Mouse (Mus musculus) fibroblast of lung, adult 2 months (primary cell): ENCODE data around the gene Rpap3.

ENCODE experiments used
- DNase-seq: peaks from one replicate; pipeline ENCODE4 v3.0.0-alpha.2; 2011; ENCODE audit warnings: low read depth

Gene Rpap3

DNA sequence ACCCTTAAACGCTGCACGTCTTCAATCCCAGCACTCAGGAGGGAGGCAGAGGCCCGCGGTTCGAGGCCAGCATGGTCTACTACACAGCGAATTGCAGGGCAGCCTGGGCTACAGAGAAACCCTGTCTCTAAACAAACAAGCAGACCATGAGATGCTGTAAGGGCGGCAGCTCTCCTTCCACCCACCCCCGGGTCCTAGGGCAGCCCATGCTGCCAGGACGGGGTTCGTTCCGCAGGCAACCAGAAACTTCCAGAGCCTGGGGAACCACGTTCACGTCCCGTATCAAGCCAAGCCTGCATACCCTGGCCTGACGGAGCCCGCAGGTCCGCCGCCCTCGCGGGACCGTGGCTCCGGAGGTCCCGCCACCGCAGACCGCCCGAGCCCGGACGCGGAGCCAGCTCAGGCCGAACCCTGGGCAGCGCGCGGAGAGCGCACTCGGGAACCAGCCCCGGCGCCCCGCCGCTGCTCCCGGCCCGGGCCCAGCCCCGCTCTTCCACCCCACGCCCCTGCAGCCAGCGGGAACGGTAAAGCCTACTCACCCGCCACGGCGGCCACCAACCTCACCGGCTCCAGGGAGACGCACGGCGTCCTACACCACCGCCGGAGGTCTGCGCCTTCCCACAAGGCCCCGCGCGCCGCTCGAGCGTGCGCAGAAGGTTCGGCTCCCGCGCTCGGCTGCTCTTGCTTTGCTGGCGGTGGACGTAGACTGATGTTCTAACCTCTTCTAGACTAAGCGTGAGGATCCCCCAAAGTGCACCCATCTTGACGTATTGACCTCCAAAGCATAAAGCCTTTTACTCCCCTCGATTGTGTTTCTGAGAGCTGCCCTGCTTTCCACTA is at the start of gene Rpap3:
TSS of gene Rpap3 (minus strand) at position 615 of the 840 bp plus-strand sequence.
- peak; percentile 53 for DNase-seq

DNA sequence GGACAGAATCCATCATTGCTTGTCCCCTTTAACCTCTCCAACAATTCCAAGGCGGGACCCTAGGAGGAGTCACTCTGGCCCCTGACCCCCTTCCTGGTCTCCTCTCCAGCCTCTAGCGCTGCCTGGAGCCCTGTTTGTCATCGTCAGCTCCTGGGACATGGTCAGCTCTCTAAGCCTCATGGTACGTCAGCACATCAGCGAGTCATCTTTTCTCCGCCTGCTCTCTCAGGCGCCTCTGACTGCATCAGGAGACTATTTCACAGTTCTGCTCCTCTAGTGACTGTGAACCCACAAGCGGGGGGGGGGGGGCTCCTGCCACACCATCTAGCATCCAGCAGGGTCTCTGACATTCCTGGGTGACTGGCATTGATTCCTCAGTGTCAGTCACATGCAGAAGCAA is 49.7 kb upstream of the Rpap3 start:
- DNase-seq = no peak

DNA sequence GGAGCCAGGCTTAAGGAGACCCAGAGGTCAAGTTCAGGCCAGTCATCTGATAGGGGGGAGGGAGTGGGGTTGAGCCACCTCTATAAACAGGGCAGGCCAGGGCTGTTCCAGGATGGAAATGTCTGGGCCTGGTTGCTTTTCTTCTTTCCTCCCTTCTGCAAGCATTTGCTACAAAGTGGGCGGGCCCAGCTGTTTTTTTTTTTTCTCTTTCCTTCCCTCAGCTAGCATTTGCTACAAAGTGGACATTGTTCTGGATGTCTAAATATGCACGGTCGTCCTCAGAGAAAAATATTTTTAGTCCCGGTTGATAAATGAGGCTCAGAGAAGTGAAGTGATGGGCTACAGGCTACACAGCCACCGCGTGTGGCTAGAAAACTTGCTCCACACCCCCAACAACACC is 48.9 kb upstream of the Rpap3 start:
- DNase-seq = peak; percentile 67

DNA sequence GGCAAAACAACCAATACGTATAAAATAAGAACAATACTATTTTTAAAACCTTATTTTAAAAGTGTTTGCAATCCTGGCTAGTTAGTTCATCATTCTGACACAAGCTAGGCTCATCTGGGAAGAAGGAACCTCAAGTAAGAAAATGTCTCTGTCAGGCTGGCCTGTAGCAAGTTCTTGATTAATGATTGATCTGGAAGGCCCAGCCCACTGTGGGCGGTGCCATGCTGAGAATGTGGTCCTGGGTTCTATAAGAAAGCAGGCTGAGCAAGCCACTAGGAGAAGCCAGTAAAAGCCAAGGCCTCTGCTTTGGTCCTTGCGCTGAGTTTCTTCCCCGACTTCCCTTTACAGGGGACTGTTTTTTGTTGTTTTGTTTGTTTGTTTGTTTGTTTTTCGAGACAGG is 46.9 kb upstream of the Rpap3 start:
- DNase-seq = no peak

DNA sequence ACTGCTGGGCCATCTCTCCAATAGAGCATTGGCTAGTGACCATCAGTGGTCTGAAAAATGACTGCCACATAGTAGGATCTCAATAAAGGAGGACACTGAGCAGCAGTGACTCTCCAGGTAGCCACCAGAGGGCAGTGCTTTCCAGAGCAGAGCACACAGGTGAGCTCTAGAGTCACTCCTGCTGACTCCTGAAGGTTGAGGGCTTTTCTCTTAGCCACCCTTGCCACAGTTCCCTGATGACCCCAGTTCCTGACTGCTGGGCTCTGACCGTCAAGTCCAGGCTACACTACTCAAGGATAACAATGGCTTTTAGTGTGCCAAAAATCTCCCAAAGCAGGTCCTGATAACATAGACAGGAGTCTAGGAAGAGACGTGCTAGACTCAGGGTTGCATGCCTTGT is 46.1 kb upstream of the Rpap3 start:
- DNase-seq = no peak

DNA sequence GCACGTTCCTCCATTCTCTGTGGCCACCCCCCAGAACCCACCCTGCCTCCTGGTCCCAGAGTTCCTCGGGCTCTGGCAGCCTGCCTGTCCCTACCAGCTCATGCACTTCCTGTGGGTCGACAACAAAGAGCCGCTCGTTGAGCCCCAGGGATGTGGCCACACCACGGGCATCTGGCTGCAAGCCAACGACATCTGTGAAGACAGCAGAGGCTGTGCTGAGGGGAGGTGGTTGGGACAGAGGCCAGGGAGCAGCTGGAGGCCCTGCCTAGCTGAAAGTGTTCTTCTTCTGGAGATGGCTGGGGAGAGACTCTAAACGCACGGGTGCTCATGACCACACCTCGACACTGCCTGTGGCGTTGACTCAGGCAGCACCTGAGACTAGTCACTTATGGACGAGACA is 45.1 kb upstream of the Rpap3 start:
- no peak for DNase-seq

DNA sequence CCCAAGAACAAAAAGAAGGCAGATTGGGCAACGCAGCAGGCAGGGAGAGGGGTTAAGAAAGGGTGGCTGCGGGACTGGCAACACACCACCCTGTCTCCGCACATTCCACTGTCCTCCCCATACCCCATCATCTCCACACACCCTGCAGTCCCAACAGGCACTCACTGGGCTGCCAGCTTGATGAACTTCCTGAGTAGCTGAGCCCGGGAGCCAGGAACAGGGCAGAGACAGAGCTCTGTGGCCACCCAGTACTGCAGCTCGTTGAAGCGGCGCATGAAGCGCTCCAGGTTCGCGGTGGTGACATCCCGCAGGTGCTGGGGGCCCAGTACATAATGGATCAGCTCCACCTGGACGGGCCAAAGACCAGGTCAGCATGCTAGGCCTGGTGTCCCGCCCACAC is 44.2 kb upstream of the Rpap3 start:
- DNase-seq = no peak

DNA sequence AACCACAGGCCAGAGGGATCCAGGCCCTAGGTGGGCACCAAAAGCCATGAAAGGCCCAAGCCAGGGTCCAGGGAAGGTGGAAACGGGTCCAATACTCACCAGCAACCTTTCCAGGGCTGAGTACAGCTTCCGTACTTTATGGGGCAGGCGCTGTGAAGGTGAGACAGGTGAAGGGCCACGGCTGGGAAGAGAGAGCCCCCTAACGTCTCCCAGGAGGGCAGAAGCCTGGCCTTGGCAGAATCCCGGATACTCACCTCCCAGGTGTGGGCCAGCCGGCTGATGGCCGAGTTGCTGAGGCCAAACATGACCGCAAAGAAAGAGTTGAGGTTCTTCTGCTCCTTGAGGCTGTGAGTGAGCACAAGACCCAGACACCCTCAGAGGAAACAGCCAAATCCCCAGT is 43.8 kb upstream of the Rpap3 start:
- no peak for DNase-seq

DNA sequence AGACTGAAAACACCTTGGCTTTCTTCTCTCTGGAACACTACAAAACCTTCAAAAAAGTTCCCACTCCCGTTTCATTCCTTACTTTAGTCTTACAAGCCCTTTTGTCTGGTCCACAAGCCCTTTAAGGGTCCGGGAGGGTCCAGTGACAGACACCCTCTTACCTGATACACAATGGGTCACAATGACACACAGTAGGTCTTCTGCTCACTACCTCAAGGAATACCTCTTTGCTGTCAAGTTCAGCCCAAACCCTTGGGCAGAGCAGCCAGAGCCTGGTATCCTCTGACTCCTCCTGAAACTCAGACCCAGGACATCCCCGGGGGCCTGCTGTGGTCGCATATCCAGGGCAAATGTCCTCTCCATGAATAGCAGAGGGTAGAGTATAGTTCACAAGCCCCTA is 43.3 kb upstream of the Rpap3 start:
- no peak for DNase-seq

DNA sequence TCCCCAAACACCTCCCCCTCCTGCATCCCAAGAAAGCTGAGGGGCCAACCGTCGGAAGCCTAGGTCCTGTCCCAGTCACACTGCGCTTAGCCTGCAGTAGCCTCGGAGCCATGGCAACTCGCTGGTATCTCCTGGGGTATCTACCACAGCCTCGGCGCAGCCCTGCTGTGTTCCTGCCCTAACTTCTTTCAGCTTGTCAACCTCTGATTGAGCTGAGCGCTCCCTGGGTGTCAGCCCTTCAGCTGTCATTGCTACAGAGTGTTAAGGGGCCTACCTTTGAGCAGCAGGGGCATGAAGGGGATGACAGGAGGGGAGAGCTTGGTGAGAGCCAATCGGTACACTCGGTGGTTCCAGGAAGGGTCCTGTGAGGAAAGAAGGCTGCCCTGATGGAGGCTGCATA is 42.7 kb upstream of the Rpap3 start:
- DNase-seq = no peak

DNA sequence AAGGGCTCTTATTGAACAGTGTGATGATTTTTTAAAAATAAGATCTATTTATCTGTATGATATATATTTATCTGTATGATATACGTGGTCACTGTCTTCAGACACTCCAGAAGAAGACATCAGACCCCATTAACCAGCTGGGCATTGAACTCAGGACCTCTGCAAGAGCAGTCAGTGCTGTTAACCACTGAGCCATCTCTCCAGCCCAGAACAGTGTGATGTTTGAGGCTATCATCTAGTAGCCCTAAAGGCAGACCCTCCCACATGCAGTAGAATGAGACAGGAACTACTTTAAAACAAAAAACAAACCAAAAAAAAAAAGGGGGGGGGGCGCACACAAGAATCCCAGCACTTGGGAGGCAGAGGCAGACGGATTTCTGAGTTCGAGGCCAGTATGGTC is 41.9 kb upstream of the Rpap3 start:
- DNase-seq = no peak

DNA sequence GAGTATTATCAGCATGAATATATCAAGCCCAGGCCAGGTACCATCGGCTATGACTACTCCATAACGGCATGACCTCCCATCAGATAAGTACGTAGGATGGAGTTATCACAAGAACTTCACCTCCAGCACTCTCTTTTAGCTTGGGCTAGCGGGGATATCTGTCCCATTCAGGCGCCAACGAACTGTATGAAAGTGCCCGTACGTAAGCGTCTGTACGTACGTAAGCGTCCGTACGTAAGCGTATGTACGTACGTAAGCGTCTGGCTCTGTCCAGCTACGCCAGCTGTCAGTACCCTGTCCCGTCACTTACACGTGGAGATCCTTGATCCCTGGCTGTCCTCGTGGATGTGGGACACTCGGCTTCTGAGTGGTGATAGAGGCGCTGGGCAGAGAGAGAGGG is 41.1 kb upstream of the Rpap3 start:
- DNase-seq = no peak

DNA sequence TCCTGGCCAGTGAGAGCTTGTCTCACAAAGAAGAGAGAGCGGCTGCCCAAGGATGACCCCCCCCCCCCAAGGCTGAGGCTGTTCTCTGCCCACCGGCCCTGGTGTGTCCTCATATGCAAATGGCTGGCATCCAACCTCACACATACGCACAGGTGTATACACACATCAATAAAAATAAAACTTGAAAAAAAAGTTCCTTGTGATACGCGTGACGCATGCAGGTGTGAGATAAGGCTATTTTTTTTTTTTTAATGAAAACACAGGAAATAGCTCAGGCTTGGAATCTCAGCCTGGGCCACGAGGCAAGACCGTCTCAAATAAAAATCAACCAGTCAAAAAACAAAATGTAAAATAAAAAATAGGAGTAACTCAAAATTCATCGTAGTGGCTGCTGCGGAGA is 40.7 kb upstream of the Rpap3 start:
- DNase-seq = no peak

DNA sequence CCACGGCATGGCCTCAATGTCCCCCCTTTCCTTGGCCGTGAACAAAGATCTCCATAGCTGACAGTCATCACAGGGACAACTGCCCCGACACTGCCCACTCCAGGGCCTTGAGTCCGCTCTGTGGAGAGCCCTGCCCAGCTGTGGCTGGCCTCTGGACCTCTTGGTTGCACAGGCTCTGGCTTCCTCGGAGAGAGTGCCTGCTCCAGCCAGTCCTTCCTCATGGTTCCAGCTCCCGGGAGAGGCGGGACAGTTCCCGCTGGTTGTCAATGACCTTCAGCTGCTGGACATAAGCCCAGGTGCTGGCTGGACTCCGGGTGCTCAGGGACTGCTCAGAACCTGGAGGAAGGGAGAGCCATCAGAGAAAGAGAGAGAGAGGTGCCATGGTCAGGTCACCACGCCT is 39.7 kb upstream of the Rpap3 start:
- no peak for DNase-seq

DNA sequence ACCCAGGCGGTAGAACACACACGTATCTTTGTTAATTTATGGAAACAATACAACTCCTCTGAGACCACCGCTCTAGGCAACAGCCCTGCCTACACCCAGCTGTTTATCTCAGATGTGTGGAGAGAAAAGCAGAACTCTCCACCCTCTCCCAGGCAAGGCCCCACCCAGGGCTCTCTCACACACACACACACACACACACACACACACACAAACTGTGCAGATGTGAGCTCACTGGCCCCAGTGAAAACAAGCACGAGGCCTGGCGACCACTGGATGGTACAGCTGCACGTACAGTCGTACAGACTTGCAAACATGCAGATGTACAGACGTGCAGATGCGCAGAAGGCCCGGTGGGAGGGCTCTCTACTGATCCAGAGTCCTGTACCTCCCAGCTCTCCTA is 39.3 kb upstream of the Rpap3 start:
- no peak for DNase-seq

DNA sequence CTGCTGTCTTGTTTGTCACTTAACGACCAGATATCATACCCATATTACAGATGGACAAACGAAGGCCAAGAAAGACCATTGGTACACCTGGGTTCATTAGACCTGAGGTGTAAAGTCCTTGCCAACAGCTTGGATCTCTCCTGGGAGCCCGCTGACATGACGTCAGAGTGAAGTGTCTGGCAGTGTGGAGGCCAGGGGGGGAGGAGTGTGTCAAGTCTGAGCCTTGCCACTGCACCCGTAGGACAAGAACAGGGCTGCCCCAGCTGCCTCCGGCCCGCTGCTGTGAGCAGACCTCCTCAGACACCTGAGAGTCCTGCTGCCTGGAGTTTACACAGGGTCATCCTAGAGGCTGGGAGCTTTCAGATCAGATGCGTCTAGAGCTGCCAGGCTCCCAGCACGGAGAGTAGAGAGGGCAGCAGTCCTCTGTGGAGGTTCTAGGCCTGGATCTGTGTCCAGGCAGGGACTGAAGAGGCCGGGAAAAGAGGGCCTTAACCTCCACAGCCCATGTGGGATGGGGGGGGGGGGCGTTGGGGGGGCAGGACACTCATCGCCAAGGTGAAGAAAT is 38.4 kb upstream of the Rpap3 start:
- DNase-seq = no peak

DNA sequence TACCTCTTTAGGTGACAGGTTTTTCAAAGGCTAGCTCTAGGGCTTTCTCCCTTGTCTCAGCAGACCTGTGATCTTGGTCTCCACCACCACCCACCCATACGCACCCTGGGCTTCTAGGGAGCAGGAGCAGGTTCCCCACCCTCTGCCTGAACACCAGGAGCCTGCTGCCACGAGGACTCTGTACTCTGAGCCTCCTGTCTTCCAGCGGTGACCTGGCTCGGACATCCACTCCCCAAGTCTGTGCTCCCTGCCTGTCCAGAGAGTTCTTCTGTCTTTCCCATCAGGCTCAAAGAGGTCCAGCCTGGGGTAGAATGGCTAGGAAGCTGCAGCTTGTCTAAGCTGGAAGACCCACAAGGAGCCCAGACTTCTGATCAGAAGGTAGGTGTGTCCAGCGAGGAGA is 37.6 kb upstream of the Rpap3 start:
- DNase-seq = no peak

DNA sequence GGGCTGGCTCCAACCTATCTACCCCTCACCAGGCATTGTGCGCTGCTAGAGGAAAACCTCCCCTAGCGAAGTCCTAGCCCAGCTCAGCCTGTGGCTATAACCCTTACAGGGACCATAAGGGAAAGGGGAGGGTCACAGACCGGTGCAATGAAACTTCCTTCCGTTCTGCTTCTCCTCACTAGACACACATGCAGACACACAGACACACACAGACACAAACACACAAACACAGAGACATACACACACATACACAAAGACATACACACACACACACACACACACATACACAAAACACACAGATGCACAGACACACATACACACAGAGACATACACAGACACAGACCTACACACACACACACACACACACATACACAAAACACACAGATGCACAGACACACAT is 37.0 kb upstream of the Rpap3 start:
- DNase-seq = no peak

DNA sequence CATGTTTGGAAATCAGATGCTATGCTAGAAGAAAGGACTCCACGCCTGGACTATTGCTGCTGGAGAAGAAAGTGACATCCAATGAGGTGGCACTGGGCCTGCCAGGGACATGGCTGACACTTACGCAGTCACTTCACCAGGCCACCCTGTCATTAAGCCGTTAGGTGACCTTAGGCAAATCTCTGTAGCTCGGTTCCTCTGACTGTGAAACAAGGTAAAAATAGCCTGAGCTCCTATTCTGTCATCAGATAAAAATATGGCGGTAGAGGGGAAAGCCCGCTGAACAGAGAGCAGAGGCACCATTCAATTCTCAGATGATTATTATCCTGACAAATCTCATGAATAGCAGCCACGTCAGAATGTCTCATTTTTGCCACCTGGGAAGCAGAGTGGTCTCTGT is 36.4 kb upstream of the Rpap3 start:
- DNase-seq = no peak

DNA sequence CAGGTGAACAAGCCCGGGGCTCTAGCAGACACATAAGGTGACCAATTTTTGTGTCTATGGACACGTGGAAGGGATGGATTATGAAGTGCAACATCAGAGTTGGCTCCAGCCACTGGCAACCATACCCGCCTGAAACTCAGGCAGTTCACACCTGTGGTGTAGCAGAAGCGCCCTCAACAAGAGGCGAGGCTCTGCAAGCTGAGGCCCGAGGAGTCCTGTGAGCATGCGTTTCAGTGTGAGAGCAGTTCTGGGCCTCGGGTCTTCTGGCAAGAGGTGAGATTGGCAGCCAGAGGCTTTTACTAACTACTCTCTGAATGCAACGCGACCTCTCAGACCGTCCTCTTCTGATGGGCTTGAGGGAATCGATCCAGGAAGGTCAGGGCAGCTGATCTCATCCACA is 36.0 kb upstream of the Rpap3 start:
- DNase-seq = no peak

DNA sequence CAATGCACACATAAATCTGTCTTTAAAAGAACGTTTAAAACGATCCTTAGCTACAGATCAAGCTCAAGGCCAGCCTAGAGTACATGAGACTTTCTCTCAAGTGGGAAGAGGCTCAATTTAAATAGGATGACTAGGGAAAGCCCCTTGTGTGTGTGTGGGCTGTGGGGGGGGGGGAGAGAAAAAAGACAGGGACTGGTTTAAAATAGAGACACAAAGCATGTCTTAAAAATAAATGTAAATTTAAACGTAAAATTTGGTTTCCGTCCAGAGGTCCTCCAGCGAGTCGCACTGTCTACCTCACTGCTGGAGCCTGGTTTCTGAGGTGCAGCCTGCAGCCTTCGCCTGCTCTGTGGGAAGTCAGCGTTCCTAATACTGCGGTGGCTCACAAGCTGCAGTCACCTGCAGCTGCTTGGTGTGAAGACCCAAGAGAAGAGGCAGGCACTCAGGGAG is 34.7 kb upstream of the Rpap3 start:
- no peak for DNase-seq

DNA sequence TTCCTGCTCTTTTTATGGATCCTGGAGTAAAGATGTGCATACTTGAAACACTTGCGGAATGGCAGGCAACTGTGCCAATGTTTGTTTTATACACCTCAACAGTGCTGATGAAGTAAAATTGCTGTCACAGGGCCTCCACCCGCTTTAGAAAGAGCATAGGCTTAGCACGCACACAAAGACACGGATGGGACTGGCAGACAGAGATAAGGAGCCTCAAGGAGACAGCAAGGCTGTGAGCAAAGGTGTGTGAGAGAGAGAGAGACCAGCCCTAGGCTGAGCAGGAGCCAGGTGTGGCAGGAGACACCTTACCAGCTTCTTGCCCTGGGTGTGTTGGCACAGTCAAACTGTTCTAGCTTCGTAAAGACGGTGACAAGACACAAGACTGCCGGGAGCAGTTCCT is 33.3 kb upstream of the Rpap3 start:
- no peak for DNase-seq

DNA sequence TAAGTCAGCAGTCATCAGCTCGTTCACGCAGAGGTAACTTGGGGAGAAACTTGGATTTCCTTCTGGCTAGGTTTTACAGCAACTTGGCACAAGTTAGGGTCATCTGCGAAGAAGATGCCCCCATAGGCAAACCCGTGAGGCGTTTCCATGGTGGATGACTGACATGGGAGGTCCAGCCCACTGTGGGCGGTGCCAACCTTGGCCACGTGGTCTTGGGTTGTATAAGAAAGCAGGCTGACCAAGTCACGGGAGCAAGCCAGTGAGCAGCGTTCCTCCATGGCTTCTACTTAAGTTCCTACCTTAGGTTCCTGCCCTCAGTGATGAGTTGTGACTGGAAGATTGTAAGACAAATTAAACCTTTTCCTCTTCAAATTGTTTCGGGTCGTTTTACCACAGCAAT is 26.4 kb upstream of the Rpap3 start:
- DNase-seq = no peak

DNA sequence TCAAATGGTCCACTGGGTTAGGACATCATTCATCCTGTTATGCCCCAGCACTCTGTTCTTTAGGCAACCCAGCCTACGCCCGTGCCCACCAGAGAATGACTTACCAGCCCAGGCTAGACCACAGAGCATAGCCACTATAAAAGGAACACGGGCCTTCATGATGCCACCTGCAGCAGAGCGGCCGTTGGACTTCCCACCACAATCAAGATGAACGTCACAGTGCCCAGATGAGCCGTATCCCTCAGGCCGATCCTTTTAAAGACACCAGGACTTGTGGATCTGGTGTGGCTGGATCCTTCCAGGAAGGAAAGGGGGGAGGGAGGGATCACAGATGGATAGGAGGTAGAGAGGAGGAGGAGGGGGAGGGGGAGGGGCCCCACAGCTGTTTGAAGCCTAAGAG is 25.5 kb upstream of the Rpap3 start, which contains the start of gene Endou:
TSS of gene Endou (minus strand) at position 229 of the 400 bp plus-strand sequence.
- no peak for DNase-seq
